Mouse (Mus musculus): ENCODE results near the gene Tbc1d15. TPM values are rescaled to one million over a fixed set of nuclear protein-coding genes. Genes with fewer than 3 reads are reported as not detected.

The Tbc1d15 gene
- polyA plus RNA-seq, 1 experiment from 2014 or later, result 31.5 TPM

Other genes starting within 250 kb of the Tbc1d15 start
- 8.6 and 10.2 TPM in 2 replicates for gene Tph2, start 66.4 kb downstream of the Tbc1d15 start, polyA plus RNA-seq (2015; fragmentation: Nextera tagmentation; extraction: Ambion mirVana)
- gene Rab21, start 64.1 kb upstream of the Tbc1d15 start, polyA plus RNA-seq (2015; fragmentation: Nextera tagmentation; extraction: Ambion mirVana), result 6.6 and 7.0 TPM in 2 replicates
- gene Tmem19, start 111.0 kb upstream of the Tbc1d15 start, polyA plus RNA-seq (2015; fragmentation: Nextera tagmentation; extraction: Ambion mirVana), result 37.6 and 38.2 TPM in 2 replicates
- gene Thap2, start 133.0 kb upstream of the Tbc1d15 start, polyA plus RNA-seq (2015; fragmentation: Nextera tagmentation; extraction: Ambion mirVana), result 22.8 and 24.8 TPM in 2 replicates
- gene Zfc3h1, start 133.5 kb upstream of the Tbc1d15 start, polyA plus RNA-seq (2015; fragmentation: Nextera tagmentation; extraction: Ambion mirVana), result 14.3 and 17.3 TPM in 2 replicates